Mouse (Mus musculus) retina, adult 2 months (tissue): ENCODE data around the gene Terb2.
A peak's percentile ranks its signal among the peaks of the same experiment; 100 is the strongest.

Experiments
- DNase-seq: peaks from one replicate; pipeline ENCODE4 v3.0.0-alpha.2; 2012; ENCODE audit warnings: low read depth, low spot score

Gene Terb2

GRCm38 (mm10) chr2:122233341-122233740, 47.3 kb downstream of the Terb2 start:
- no peak for DNase-seq

GRCm38 (mm10) chr2:122233759-122234557, 47.9 kb downstream of the Terb2 start:
- DNase-seq: peak; percentile 22

- DNase-seq: peak; percentile 37
Measured at GRCm38 (mm10) chr2:122234611-122235288, 48.7 kb downstream of the Terb2 start, which contains the start of gene Sord. Sord (plus strand) TSS chr2:122234749.

- no peak for DNase-seq
Measured at GRCm38 (mm10) chr2:122235425-122235824, 49.4 kb downstream of the Terb2 start.

GRCm38 (mm10) chr2:122236321-122236720, 50.2 kb downstream of the Terb2 start:
- DNase-seq: no peak

- no peak for DNase-seq
Measured at GRCm38 (mm10) chr2:122237891-122238470, 51.9 kb downstream of the Terb2 start.

- no peak for DNase-seq
Measured at GRCm38 (mm10) chr2:122240735-122241134, 54.7 kb downstream of the Terb2 start.

- no peak for DNase-seq
Measured at GRCm38 (mm10) chr2:122241226-122241625, 55.2 kb downstream of the Terb2 start.

- no peak for DNase-seq
Measured at GRCm38 (mm10) chr2:122241935-122242334, 55.9 kb downstream of the Terb2 start.

GRCm38 (mm10) chr2:122243671-122244131, 57.6 kb downstream of the Terb2 start:
- peak; percentile 38 for DNase-seq

- no peak for DNase-seq
Measured at GRCm38 (mm10) chr2:122247786-122248185, 61.7 kb downstream of the Terb2 start.

- no peak for DNase-seq
Measured at GRCm38 (mm10) chr2:122255997-122256396, 69.9 kb downstream of the Terb2 start.
